Comparison of ENCODE assay signal across 9 mouse cellular contexts in the genomic region with DNA sequence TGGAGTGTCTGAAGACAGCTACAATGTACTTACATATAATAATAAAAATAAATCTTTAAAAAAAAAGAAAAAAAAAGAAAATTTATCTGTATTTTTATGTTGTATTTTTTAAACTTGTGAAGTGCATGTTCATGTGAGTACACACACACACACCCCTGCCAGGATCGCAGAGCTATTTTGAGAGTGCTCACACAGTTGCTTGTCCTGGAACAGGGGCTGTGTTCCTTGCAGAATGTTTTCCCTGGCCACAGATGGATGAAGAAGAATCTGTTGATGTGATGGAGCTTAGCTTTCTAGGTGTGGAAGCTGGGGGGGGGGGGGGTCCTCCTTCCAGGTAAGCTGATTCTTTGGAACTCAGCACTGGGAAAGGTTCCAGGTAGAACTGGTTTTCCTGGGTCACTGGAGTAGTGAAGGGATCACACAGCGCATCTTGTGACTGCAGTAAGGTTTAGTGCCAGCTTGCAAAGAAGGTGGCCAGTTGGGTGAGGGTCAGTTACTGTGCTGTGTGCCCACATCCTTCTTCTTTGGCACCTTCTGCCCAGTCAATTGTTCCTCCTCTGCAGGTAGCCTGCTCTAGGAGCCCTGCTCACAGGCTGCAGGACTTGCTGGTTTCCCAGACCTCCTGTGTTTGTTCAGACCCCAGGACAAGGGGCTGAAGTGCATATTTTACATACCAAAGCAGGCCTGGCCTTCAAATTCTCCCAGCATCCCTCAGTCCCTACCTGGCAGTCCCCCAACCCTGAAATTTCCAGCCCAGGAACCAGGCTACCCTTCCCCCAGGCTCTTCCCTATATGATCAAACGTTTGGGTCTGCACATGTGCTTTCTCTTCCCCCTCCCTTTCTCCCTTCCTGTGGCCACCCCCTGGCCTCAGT. TPM values are rescaled to one million over a fixed set of nuclear protein-coding genes. Genes with fewer than 3 reads are reported as not detected.
DNase-seq lines count a peak whose midpoint lies in the region; ATAC-seq lines count a peak whose summit lies in the region.
"Had no signal": no experiment of that assay in that cellular context is flagged by ENCODE, and none has a peak within 500 bp of the region (broad histone marks: within the 10 kb centered on the region; RNA-seq: fewer than 3 reads in every experiment).

No protein-coding gene starts in this region.

- H3K4me3 ChIP-seq in midbrain, embryonic 16.5 days (ENCODE audit: low read depth, low read length), result no peak overlapping the region
- no peak overlapping the region for H3K4me3 ChIP-seq in midbrain, embryonic 11.5 days (ENCODE audit: low read depth, low read length)
- no peak overlapping the region for H3K4me3 ChIP-seq in hindbrain, embryonic 14.5 days (replicated peaks; ENCODE audit: low read length)
- H3K4me3 ChIP-seq: megakaryocyte, embryonic 14.5 days had no signal

- no peaks in the 10 kb centered on the region for H3K27me3 ChIP-seq in midbrain, embryonic 16.5 days (ENCODE audit: control insufficient read depth, insufficient read depth, low read depth, low read length)
- no peaks in the 10 kb centered on the region for H3K27me3 ChIP-seq in midbrain, embryonic 11.5 days (ENCODE audit: control insufficient read depth, insufficient read depth, low read length)
- H3K27me3 ChIP-seq in hindbrain, embryonic 14.5 days (ENCODE audit: control insufficient read depth, insufficient read depth, low read length), result no peaks in the 10 kb centered on the region
- H3K27me3 ChIP-seq: megakaryocyte, embryonic 14.5 days had no signal

- DNase-seq in midbrain, embryonic 11.5 days (ENCODE audit: low spot score, missing footprints), result no peak
- no peak for DNase-seq in hindbrain, embryonic 14.5 days (ENCODE audit: low spot score)
- peak; percentile 57 to 68 for DNase-seq in kidney, postnatal 25 days
- DNase-seq in yolk sac, embryonic 10.5 days (ENCODE audit: low spot score), result peak; percentile 38
- no peak for DNase-seq in urinary bladder, adult 2 months (ENCODE audit: low spot score)
- no peak for DNase-seq in cerebellum, postnatal 4 days (ENCODE audit: low spot score in 2 of 2)
- DNase-seq: right cerebral cortex, postnatal 4 days had no signal

- no peaks in the 10 kb centered on the region for H3K9me3 ChIP-seq in midbrain, embryonic 16.5 days (replicated peaks; ENCODE audit: control insufficient read depth, low read length, poor library complexity, severe bottlenecking)
- no peaks in the 10 kb centered on the region for H3K9me3 ChIP-seq in midbrain, embryonic 11.5 days (ENCODE audit: control insufficient read depth, low read length)
- H3K9me3 ChIP-seq in hindbrain, embryonic 14.5 days (ENCODE audit: control insufficient read depth, low read length), result no peaks in the 10 kb centered on the region
- H3K9me3 ChIP-seq: megakaryocyte, embryonic 14.5 days had no signal

- WGBS in midbrain, embryonic 16.5 days, result 85% methylated on average over 3 of the region's 3 CpGs
- 80% methylated on average over 3 of the region's 3 CpGs for WGBS in midbrain, embryonic 11.5 days
- WGBS in hindbrain, embryonic 14.5 days, result 70% methylated on average over 3 of the region's 3 CpGs

- H3K36me3 ChIP-seq in midbrain, embryonic 16.5 days (ENCODE audit: control insufficient read depth, insufficient read depth, low read length), result no peaks in the 10 kb centered on the region
- no peaks in the 10 kb centered on the region for H3K36me3 ChIP-seq in midbrain, embryonic 11.5 days (ENCODE audit: control insufficient read depth, insufficient read depth, low read length)
- H3K36me3 ChIP-seq in hindbrain, embryonic 14.5 days (replicated peaks; ENCODE audit: control insufficient read depth, insufficient read depth), result no peaks in the 10 kb centered on the region

- H3K9ac ChIP-seq in midbrain, embryonic 16.5 days (ENCODE audit: low read depth, low read length), result no peak overlapping the region
- no peak overlapping the region for H3K9ac ChIP-seq in midbrain, embryonic 11.5 days (ENCODE audit: low read length)
- no peak overlapping the region; the same call in 1 of the 2 replicates for H3K9ac ChIP-seq in hindbrain, embryonic 14.5 days

- H3K4me1 ChIP-seq in midbrain, embryonic 16.5 days (ENCODE audit: control insufficient read depth, insufficient read depth, low read length), result peaks cover 21% of the 10 kb centered on the region
- peaks cover 4% of the 10 kb centered on the region for H3K4me1 ChIP-seq in midbrain, embryonic 11.5 days (ENCODE audit: control insufficient read depth, insufficient read depth, low read length)
- H3K4me1 ChIP-seq in hindbrain, embryonic 14.5 days (replicated peaks; ENCODE audit: control insufficient read depth, insufficient read depth, low read length), result peaks cover 20% of the 10 kb centered on the region

- H3K4me2 ChIP-seq in midbrain, embryonic 16.5 days (ENCODE audit: low read length), result no peak overlapping the region
- H3K4me2 ChIP-seq in midbrain, embryonic 11.5 days, result no peak overlapping the region
- H3K4me2 ChIP-seq in hindbrain, embryonic 14.5 days (replicated peaks), result no peak overlapping the region

- peak overlapping the region; percentile 38 for H3K27ac ChIP-seq in midbrain, embryonic 16.5 days (ENCODE audit: low read length)
- no peak overlapping the region; the same call in 1 of the 2 replicates for H3K27ac ChIP-seq in midbrain, embryonic 11.5 days (ENCODE audit: low read depth, low read length)
- peak overlapping the region; percentile 54 for H3K27ac ChIP-seq in hindbrain, embryonic 14.5 days

- ATAC-seq in midbrain, embryonic 16.5 days, result no peak
- no peak for ATAC-seq in midbrain, embryonic 11.5 days (ENCODE audit: low FRiP score)
- no peak for ATAC-seq in hindbrain, embryonic 14.5 days (ENCODE audit: low FRiP score)

RNA-seq across cellular contexts. Expression of gene Slc45a1, which starts 52.6 kb away (rescaled TPM):
- polyA plus RNA-seq in midbrain, embryonic 16.5 days (2015; fragmentation: Nextera tagmentation; extraction: Ambion mirVana), result 39.7 and 44.7 TPM in 2 replicates
- 4.4 and 4.7 TPM in 2 replicates for polyA plus RNA-seq in midbrain, embryonic 11.5 days (2014; fragmentation: Nextera tagmentation; extraction: Ambion mirVana)
- 35.9 and 37.9 TPM in 2 replicates for polyA plus RNA-seq in hindbrain, embryonic 14.5 days (2014; fragmentation: Nextera tagmentation; extraction: Ambion mirVana)
- polyA plus RNA-seq in urinary bladder, adult 2 months (2012; rRNA removed), result 0.04 and 0.06 TPM in 2 replicates

Comparison
In these comparisons a context has a peak if more than half of its experiments do, and no peak if none do; other contexts are left out.
1. DNase-seq: peak in kidney, postnatal 25 days (2 of 2) and yolk sac, embryonic 10.5 days (single experiment); none in midbrain, embryonic 11.5 days (single experiment), hindbrain, embryonic 14.5 days (single experiment), urinary bladder, adult 2 months (single experiment) and cerebellum, postnatal 4 days (0 of 2).